Mouse (Mus musculus) yolk sac, embryonic 10.5 days (tissue): ENCODE results near the gene Dus1l.
"Not testable (repeated sequence)": the region's sequence is repeated elsewhere in the genome, so short reads cannot be mapped to it uniquely, and the experiment has no call there.

ENCODE experiments used
- DNase-seq: peaks from one replicate; pipeline ENCODE4 v3.0.0-alpha.2; 2017; ENCODE audit warnings: low spot score

The Dus1l gene

DNA sequence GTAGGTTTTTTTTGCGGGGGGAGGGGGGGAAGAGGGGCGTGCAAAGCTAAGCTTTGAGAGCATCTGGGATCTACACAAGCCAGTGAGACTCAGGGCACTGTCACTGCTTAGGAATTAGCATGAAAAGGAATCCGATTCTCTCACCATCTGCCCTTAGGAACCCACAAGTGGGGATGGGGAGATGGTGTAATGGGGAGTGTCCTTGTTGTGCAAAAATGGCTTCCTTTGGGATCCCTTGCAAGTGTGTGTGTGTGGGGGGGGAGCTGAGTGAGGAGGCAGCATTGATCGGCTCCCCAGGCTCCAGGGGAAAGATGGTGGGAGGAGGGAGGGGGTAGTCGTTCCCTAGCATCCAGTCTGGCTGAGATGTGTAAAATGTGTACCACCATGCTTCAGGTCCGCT lies 19.1 kb downstream of the Dus1l start:
- no peak for DNase-seq

- DNase-seq: peak; percentile 84
Observed at GRCm38 (mm10) chr11:120775774-120776469, 20.3 kb downstream of the Dus1l start.

DNA sequence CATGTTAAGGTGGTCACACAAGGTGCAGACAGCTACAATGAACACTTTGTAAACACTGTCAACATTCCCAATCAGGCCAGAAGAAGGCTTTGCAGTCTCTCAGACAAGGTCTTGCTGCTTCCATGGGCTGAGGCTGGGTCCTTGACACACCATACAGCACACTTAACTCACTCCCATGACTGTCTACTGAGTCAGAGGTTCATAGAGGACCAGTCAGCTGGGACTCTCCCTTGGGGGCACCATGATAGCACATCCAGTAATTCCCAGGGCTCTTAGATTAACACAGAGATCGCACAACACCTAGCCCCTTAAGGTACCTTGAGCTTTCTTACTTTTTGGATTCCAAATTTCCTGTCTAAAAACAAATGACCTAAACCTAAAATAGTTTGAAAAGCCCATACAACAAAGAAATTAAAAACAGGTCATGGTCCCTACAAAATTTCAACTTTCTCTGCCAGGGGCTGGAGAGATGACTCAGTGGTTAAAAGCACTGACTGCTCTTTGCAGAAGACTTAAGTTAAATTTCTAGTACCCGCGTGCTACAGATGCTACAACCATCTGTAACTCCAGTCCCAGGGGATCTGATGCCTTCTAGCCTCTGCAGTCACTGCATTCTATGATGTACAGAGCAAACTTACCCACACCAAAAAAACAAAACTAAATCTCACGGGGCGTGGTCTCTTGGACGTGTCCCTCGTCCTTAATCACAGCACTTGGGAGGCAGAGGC lies 22.6 kb downstream of the Dus1l start:
- no peak for DNase-seq

DNA sequence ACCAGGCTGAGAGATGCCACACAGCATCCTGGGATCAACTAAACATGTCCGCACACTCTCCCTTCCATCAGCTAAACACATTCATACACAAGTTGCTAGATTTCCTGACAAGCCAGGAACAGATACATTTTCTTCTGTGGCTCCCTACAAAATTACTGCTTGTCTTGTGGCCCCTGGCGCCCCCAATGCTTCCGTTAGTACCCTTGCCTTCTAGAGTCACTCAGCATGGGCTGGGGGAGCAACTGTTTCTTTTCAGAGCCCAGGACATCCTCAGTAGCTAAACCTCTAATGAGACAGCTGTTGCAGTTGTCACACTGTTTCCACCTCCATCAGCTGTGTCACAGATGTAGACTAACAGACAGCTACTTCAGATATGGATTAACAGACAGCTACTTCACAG lies 23.5 kb downstream of the Dus1l start:
- no peak for DNase-seq

- DNase-seq: no peak
Observed at GRCm38 (mm10) chr11:120768206-120768605, 28.0 kb downstream of the Dus1l start.

DNA sequence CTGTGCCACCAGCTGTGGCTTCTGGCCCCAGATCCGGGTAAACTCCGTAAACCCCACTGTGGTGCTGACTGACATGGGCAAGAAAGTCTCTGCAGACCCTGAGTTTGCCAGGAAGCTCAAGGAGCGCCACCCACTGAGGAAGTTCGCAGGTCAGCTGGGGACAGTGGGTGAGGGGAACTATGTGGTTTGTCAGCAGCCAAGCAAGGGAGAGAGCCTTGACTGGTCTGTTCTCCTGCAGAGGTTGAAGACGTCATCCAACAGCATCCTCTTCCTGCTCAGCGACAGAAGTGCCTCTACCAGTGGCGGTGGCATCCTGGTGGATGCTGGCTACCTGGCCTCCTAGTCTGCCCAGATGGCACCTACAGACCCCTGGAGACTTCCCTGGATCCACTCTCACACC lies 29.2 kb downstream of the Dus1l start:
- DNase-seq: not testable (repeated sequence)

DNA sequence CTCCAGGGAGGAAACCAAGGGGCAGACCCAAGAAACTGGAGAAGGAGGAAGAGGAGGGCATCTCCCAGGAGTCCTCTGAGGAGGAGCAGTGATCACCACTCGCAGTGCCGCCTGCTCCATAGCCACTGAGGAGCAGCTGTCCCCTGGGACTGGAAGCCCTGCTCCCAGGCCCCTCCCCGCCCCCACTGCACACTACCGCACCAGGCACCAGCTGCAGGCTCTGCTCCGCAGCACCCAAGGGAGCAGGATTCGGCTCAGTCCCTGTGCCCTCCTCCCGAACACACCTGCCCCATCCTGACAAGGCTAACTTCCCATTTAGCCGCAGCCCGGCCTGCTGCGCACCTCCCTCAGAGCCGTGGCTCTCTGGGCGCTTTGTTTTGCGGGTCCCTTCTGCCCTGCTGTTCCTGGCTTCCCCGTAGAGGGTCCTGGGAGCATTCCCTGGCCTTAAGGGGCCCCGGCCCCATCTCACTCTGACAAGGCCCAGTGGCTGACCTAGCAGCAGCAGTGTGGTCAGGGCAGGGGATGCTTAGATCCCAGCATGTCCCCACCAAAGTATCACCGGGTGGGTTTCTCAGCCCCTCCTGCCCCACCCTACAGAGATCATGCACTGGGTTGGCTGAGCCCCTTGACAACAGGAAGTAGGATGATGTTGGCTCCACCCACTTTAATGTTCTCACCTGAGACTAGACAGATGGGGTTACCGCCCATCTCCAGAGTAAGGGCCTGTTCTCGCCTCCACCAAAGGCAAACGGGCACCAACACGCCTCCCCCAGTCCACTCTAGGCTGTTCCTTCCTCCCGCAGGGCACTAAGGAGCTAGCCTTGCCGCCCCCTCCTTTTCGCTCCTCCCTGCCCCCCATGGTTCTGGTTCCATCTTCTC lies 32.8 kb downstream of the Dus1l start:
- DNase-seq: not testable (repeated sequence)

GRCm38 (mm10) chr11:120762672-120763041 lies 33.5 kb downstream of the Dus1l start, which contains the start of gene Hmga1b:
Hmga1b (plus strand) TSS chr11:120762794.
- DNase-seq: not testable (repeated sequence)

GRCm38 (mm10) chr11:120761811-120762671 lies 34.2 kb downstream of the Dus1l start:
- DNase-seq: peak; percentile 77

- no peak for DNase-seq
Observed at GRCm38 (mm10) chr11:120760236-120760635, 36.0 kb downstream of the Dus1l start.

GRCm38 (mm10) chr11:120751606-120752005 lies 44.6 kb downstream of the Dus1l start:
- DNase-seq: no peak

DNA sequence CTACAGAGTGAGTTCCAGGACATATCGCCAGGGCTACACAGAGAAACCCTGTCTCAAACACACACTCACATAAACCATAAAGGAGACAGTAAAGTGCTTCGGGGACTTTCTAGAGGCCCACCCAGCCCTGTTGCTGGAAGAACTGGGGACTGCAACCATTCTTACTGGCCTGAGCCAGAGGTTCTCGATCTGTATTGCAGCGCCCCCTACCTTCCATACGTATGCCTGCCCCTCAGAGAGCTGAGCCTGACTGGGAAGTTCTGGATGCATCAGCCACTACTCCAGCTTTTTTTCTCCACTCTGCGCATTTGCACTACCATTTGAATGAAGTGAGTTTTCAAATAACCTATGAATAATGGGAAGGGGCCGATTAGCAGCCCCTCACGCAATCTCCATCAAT lies 46.8 kb downstream of the Dus1l start:
- no peak for DNase-seq

DNA sequence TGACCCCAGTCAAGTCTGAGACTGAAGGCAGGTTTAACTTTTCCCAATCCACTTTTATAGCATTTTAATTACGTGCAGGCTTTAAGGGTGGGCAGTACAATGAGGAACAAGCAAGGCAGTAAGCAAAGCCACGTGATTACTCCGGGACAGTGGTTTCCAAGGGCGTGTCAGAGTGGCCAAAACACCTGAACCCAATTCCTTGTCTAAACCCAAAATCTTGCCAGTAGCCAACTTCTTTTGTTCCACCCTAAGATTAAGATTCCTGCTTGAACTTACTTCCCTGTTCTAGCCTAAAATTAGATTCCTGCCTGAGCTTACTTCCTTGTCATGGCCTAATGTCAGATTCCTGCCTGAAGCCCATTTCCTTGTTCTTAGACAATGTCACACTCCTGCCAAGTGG lies 48.2 kb downstream of the Dus1l start:
- no peak for DNase-seq

DNA sequence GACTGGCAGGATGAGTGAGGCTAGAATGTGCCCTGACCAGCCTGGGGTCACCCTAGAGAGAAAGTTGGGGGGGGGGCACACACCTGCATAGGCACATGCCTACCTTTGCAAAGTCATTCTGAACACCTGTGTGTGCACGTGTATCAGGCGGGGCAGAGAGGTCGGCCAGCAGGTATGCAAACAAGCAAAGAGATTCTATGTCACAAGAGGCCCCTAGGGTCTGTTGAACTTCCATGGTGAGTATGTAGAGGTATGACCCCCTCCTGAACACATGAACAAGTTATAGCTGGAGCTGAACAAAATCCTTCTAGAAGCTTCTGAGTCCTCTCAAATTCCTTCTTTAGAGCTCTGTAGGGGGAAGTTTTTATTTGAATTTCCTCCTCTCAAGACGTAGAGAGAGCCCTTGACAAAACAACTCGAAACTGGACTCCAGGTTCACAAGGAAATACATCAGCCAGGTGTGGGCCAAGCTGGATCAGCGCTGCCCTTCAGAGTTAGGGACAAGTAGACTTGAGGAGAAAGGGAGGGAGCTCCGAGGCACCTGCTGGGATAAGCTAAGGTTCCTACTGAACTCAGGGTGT lies 52.0 kb downstream of the Dus1l start:
- DNase-seq: no peak

- no peak for DNase-seq
Observed at GRCm38 (mm10) chr11:120740981-120741380, 55.2 kb downstream of the Dus1l start.
